Mouse (Mus musculus): ENCODE measurements around the gene Rab43. TPM values are rescaled to one million over a fixed set of nuclear protein-coding genes. Genes with fewer than 3 reads are reported as not detected.

Gene Rab43
- polyA plus RNA-seq, 1 experiment: 19.4 TPM

DNA sequence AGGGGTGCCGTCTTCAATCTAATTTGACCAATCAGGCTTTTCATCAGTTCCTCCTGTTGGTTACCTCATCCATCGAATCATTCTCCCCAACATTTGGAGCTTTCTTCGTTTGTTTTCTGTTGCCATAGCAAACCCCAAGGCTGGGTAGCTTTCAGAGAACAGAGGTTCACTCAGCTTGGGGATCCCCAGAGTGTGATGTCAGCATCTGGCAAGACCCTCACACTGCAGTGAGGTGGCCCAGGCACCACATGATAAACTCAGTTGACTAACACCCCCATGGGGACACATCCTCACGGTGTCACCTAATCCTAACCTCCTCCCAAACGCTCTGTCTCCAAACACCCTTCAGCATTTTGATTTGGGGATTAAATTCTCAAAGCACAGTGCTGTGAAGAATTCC is 68.7 kb downstream of the Rab43 start:
- Histone ChIP-seq H3K27me3 (ENCODE audit: control insufficient read depth, insufficient read depth, low read length) (no peaks in the 10 kb centered on the region), H3K4me1 (ENCODE audit: control insufficient read depth, insufficient read depth, low read length) (no peaks in the 10 kb centered on the region), H3K4me3 (replicated peaks; ENCODE audit: insufficient read depth, low read depth, low read length) (no peak overlapping the region), H3K27ac (ENCODE audit: insufficient read depth, low read length) (no peak overlapping the region)
- no peak for DNase-seq
- 80% methylated on average over 5 of the region's 5 CpGs for WGBS
- TF ChIP-seq POLR2A (IDR thresholded peaks at IDR 0.05; ENCODE audit: borderline replicate concordance, insufficient read depth, low read length) (no peak), CTCF (IDR thresholded peaks at IDR 0.05; ENCODE audit: borderline replicate concordance, insufficient read depth, low read depth, low read length) (no peak)

DNA sequence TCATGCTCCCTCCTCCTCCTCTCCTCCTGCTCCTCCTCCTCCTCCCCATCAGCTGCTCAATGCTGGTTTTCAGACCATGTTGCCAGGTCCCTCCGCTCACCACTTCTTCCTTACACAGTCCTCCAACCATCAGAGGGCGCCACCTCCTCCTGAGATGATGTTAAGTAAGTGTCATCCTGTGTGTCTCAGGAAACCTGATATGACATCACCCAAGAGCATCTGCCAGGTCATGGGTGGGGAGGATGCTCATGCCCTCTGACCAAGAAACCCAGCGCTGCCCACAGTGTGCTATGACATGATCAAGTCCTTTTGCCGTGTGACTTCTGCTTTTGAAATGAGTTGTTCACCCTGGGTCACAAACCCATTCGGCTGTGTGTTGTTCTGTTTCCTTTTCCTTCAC is 69.2 kb downstream of the Rab43 start:
- H3K27me3 ChIP-seq (ENCODE audit: control insufficient read depth, insufficient read depth, low read length): no peaks in the 10 kb centered on the region
- no peak for DNase-seq
- no peaks in the 10 kb centered on the region for H3K4me1 ChIP-seq (ENCODE audit: control insufficient read depth, insufficient read depth, low read length)
- no peak overlapping the region for H3K27ac ChIP-seq (ENCODE audit: insufficient read depth, low read length)
- 83% methylated on average over 5 of the region's 5 CpGs for WGBS
- H3K4me3 ChIP-seq (replicated peaks; ENCODE audit: insufficient read depth, low read depth, low read length): no peak overlapping the region
- TF ChIP-seq POLR2A (IDR thresholded peaks at IDR 0.05; ENCODE audit: borderline replicate concordance, insufficient read depth, low read length) (no peak), CTCF (IDR thresholded peaks at IDR 0.05; ENCODE audit: borderline replicate concordance, insufficient read depth, low read depth, low read length) (no peak)

DNA sequence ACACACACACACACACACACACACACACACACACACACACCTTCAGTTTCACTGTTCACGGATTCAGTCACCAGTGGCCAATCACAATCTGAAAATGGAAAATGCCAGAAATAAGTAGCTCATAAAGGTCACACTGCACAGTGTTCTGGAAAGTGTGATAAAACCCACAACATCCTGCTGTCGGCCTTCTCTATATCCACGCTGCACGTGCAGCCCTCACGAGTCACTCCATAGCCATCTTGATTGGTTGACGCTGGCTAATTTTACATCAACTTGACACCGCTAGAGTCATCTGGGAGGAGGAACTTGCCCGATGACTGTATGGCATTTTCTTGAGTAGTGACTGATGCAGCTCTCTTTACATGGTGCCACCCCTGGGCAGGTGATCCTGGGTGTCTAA is 70.0 kb downstream of the Rab43 start:
- WGBS: 93% methylated on average over 8 of the region's 8 CpGs
- Histone ChIP-seq H3K4me3 (replicated peaks; ENCODE audit: insufficient read depth, low read depth, low read length) (no peak overlapping the region), H3K27ac (ENCODE audit: insufficient read depth, low read length) (no peak overlapping the region), H3K4me1 (ENCODE audit: control insufficient read depth, insufficient read depth, low read length) (no peaks in the 10 kb centered on the region), H3K27me3 (ENCODE audit: control insufficient read depth, insufficient read depth, low read length) (no peaks in the 10 kb centered on the region)
- no peak for DNase-seq
- TF ChIP-seq POLR2A (IDR thresholded peaks at IDR 0.05; ENCODE audit: borderline replicate concordance, insufficient read depth, low read length) (no peak), CTCF (IDR thresholded peaks at IDR 0.05; ENCODE audit: borderline replicate concordance, insufficient read depth, low read depth, low read length) (no peak)

DNA sequence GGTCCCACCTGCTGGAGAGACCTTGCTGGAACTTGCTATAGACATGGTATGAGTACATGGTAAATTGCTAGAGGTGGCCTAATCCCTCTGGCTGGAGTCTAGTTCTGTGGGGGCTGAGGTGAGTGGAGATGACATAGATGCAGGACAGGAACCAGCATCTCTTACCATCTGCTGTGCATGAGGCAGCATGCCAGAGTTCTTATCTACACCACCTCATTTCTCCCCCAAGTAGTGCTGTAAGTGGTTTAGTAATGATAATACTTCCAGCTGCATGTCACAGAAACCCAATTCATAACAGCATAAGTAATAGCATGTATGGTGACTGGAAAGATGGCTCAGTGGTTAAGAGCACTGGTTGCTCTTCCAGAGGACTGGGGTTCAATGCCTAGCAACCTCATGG is 71.5 kb downstream of the Rab43 start:
- DNase-seq: no peak
- Histone ChIP-seq H3K27ac (ENCODE audit: insufficient read depth, low read length) (no peak overlapping the region), H3K4me1 (ENCODE audit: control insufficient read depth, insufficient read depth, low read length) (no peaks in the 10 kb centered on the region), H3K27me3 (ENCODE audit: control insufficient read depth, insufficient read depth, low read length) (no peaks in the 10 kb centered on the region), H3K4me3 (replicated peaks; ENCODE audit: insufficient read depth, low read depth, low read length) (no peak overlapping the region)
- no peak for TF ChIP-seq POLR2A (IDR thresholded peaks at IDR 0.05; ENCODE audit: borderline replicate concordance, insufficient read depth, low read length)
- no peak for TF ChIP-seq CTCF (IDR thresholded peaks at IDR 0.05; ENCODE audit: borderline replicate concordance, insufficient read depth, low read depth, low read length)

DNA sequence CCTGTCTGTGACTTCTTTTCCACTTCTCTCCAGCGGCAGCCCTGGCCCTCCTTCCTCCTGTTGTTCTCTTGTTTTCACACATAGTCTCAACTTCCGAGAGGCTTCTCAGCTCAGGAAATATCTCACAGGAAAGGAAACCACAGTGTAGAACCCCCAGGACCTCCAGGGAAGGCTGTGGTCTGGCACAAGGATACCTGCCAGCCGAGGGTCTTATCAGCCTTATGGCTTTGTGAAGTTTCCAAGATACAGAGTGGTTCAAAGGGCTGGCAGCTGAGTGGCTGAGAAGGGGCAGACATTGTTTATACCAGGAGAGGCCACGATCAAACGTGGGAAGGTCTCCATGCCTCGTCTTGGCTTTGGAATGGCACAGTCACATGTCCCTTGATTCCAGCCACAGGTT is 72.1 kb downstream of the Rab43 start:
- H3K27ac ChIP-seq (ENCODE audit: insufficient read depth, low read length): no peak overlapping the region
- H3K27me3 ChIP-seq (ENCODE audit: control insufficient read depth, insufficient read depth, low read length): no peaks in the 10 kb centered on the region
- no peak for DNase-seq
- WGBS: 53% methylated on average over 6 of the region's 6 CpGs
- no peaks in the 10 kb centered on the region for H3K4me1 ChIP-seq (ENCODE audit: control insufficient read depth, insufficient read depth, low read length)
- H3K4me3 ChIP-seq (replicated peaks; ENCODE audit: insufficient read depth, low read depth, low read length): no peak overlapping the region
- TF ChIP-seq POLR2A (IDR thresholded peaks at IDR 0.05; ENCODE audit: borderline replicate concordance, insufficient read depth, low read length) (no peak), CTCF (IDR thresholded peaks at IDR 0.05; ENCODE audit: borderline replicate concordance, insufficient read depth, low read depth, low read length) (no peak)

Other genes starting within 250 kb of the Rab43 start
- gene Prokr1, start 221.4 kb downstream of the Rab43 start, polyA plus RNA-seq (2012; rRNA removed): 0.03 and 0.13 TPM in 2 replicates
- gene Aplf, start 140.0 kb downstream of the Rab43 start, polyA plus RNA-seq (2012; rRNA removed): 4.6 and 5.0 TPM in 2 replicates
- 4.0 and 4.5 TPM in 2 replicates for gene Efcc1, start 81.3 kb downstream of the Rab43 start, polyA plus RNA-seq (2012; rRNA removed)
- gene Gp9, start 34.1 kb downstream of the Rab43 start, polyA plus RNA-seq (2012; rRNA removed): 0.49 and 0.68 TPM in 2 replicates
- 4.9 and 5.7 TPM in 2 replicates for gene Gm45140, start 23.6 kb upstream of the Rab43 start, polyA plus RNA-seq (2012; rRNA removed)
- gene Isy1, start 26.6 kb upstream of the Rab43 start, polyA plus RNA-seq (2012; rRNA removed): 36.2 and 36.4 TPM in 2 replicates
- 347 and 359 TPM in 2 replicates for gene Cnbp, start 38.9 kb upstream of the Rab43 start, polyA plus RNA-seq (2012; rRNA removed)
- 262 and 265 TPM in 2 replicates for gene Copg1, start 75.7 kb upstream of the Rab43 start, polyA plus RNA-seq (2012; rRNA removed)
- gene Hmces, start 101.8 kb upstream of the Rab43 start, polyA plus RNA-seq (2012; rRNA removed): 45.9 and 49.9 TPM in 2 replicates
- gene H1fx, start 169.5 kb upstream of the Rab43 start, polyA plus RNA-seq (2012; rRNA removed): 37.1 and 38.2 TPM in 2 replicates
- gene Rab7, start 233.1 kb upstream of the Rab43 start, polyA plus RNA-seq (2012; rRNA removed): 408 and 418 TPM in 2 replicates

Data from cerebellum, adult 2 months (tissue).